Mouse (Mus musculus): ENCODE measurements at regions not wholly inside any gene's neighbourhood (a gene's known extent, or its start where the extent isn't known, plus 50 kb on each side); places are given as distances from the start of the nearest gene placed in this dataset.

GRCm38 (mm10) chr1:155041592-155041991, 57.8 kb downstream of the Ier5 start:
- no peak for ATAC-seq (ENCODE audit: low FRiP score, low read depth)
- WGBS = 68% methylated on average over 5 of the region's 5 CpGs
- Histone ChIP-seq H3K4me1 (0 out of 2 replicates have a peak, but pooled peaks cover 4% of the 10 kb centered on the region), H3K9ac (replicated peaks) (no peak overlapping the region), H3K4me3 (no peak overlapping the region), H3K4me2 (replicated peaks) (no peak overlapping the region), H3K27me3 (no peaks in the 10 kb centered on the region), H3K27ac (replicated peaks) (no peak overlapping the region), H3K36me3 (no peaks in the 10 kb centered on the region), H3K9me3 (no peaks in the 10 kb centered on the region)

- Histone ChIP-seq H3K27ac (replicated peaks) (no peak overlapping the region), H3K4me2 (replicated peaks) (no peak overlapping the region), H3K4me3 (no peak overlapping the region), H3K4me1 (0 out of 2 replicates have a peak, but pooled peaks cover 4% of the 10 kb centered on the region), H3K27me3 (no peaks in the 10 kb centered on the region), H3K9ac (replicated peaks) (no peak overlapping the region), H3K9me3 (no peaks in the 10 kb centered on the region), H3K36me3 (no peaks in the 10 kb centered on the region)
- WGBS = 85% methylated on average over 1 of the region's 1 CpGs
- ATAC-seq (ENCODE audit: low FRiP score, low read depth) = no peak
Observed at GRCm38 (mm10) chr1:155040939-155041371, 58.5 kb downstream of the Ier5 start.

- no peaks in the 10 kb centered on the region for H3K27me3 ChIP-seq
Observed at GRCm38 (mm10) chr1:155040086-155040726, 59.2 kb downstream of the Ier5 start.

GRCm38 (mm10) chr1:155038631-155039625, 60.5 kb downstream of the Ier5 start:
- 77% methylated on average over 11 of the region's 11 CpGs for WGBS
- H3K4me2 ChIP-seq (replicated peaks) = no peak overlapping the region
- H3K27me3 ChIP-seq = no peaks in the 10 kb centered on the region
- ATAC-seq (ENCODE audit: low FRiP score, low read depth) = no peak
- no peak overlapping the region for H3K4me3 ChIP-seq
- H3K9ac ChIP-seq (replicated peaks) = no peak overlapping the region
- no peaks in the 10 kb centered on the region for H3K9me3 ChIP-seq
- 0 out of 2 replicates have a peak, but pooled peaks cover 4% of the 10 kb centered on the region for H3K4me1 ChIP-seq
- H3K27ac ChIP-seq (replicated peaks) = no peak overlapping the region
- no peaks in the 10 kb centered on the region for H3K36me3 ChIP-seq

More at GRCm38 (mm10) chr1:155040086-155040726, 59.2 kb downstream of the Ier5 start:
- 64% methylated on average over 6 of the region's 9 CpGs for WGBS
- H3K4me1 ChIP-seq = 0 out of 2 replicates have a peak, but pooled peaks cover 4% of the 10 kb centered on the region
- no peak overlapping the region for H3K4me2 ChIP-seq (replicated peaks)
- H3K9ac ChIP-seq (replicated peaks) = no peak overlapping the region
- no peak overlapping the region for H3K4me3 ChIP-seq
- H3K27ac ChIP-seq (replicated peaks) = no peak overlapping the region
- ATAC-seq (ENCODE audit: low FRiP score, low read depth) = no peak
- no peaks in the 10 kb centered on the region for H3K9me3 ChIP-seq
- H3K36me3 ChIP-seq = no peaks in the 10 kb centered on the region

- Histone ChIP-seq H3K4me1 (0 out of 2 replicates have a peak, but pooled peaks cover 4% of the 10 kb centered on the region), H3K4me2 (replicated peaks) (no peak overlapping the region), H3K27me3 (no peaks in the 10 kb centered on the region), H3K4me3 (no peak overlapping the region), H3K27ac (replicated peaks) (no peak overlapping the region), H3K9ac (replicated peaks) (no peak overlapping the region), H3K9me3 (no peaks in the 10 kb centered on the region), H3K36me3 (no peaks in the 10 kb centered on the region)
- ATAC-seq (ENCODE audit: low FRiP score, low read depth) = no peak
- 88% methylated on average over 3 of the region's 3 CpGs for WGBS
Observed at GRCm38 (mm10) chr1:155037479-155037878, 62.0 kb downstream of the Ier5 start.

GRCm38 (mm10) chr1:155030908-155031307, 68.5 kb downstream of the Ier5 start:
- H3K4me3 ChIP-seq = no peak overlapping the region
- no peak for ATAC-seq (ENCODE audit: low FRiP score, low read depth)
- no peaks in the 10 kb centered on the region for H3K9me3 ChIP-seq
- no peak overlapping the region for H3K9ac ChIP-seq (replicated peaks)
- WGBS = 6% methylated on average over 9 of the region's 9 CpGs
- H3K4me2 ChIP-seq (replicated peaks) = no peak overlapping the region
- peaks cover 13% of the 10 kb centered on the region for H3K4me1 ChIP-seq
- no peaks in the 10 kb centered on the region for H3K36me3 ChIP-seq
- H3K27me3 ChIP-seq = peaks cover 29% of the 10 kb centered on the region
- H3K27ac ChIP-seq (replicated peaks) = no peak overlapping the region

GRCm38 (mm10) chr1:155029195-155029879, 70.1 kb downstream of the Ier5 start:
- no peak for ATAC-seq (ENCODE audit: low FRiP score, low read depth)
- no peak overlapping the region for H3K4me2 ChIP-seq (replicated peaks)
- H3K27me3 ChIP-seq = peaks cover 34% of the 10 kb centered on the region
- no peaks in the 10 kb centered on the region for H3K9me3 ChIP-seq
- peaks cover 13% of the 10 kb centered on the region for H3K4me1 ChIP-seq
- no peak overlapping the region for H3K4me3 ChIP-seq
- H3K9ac ChIP-seq (replicated peaks) = no peak overlapping the region
- H3K27ac ChIP-seq (replicated peaks) = no peak overlapping the region
- WGBS = 71% methylated on average over 17 of the region's 17 CpGs
- H3K36me3 ChIP-seq = no peaks in the 10 kb centered on the region

- Histone ChIP-seq H3K27me3 (peaks cover 34% of the 10 kb centered on the region), H3K4me2 (replicated peaks) (no peak overlapping the region), H3K4me1 (peaks cover 13% of the 10 kb centered on the region), H3K9ac (replicated peaks) (no peak overlapping the region), H3K9me3 (no peaks in the 10 kb centered on the region), H3K27ac (replicated peaks) (no peak overlapping the region), H3K4me3 (no peak overlapping the region), H3K36me3 (no peaks in the 10 kb centered on the region)
- ATAC-seq (ENCODE audit: low FRiP score, low read depth) = no peak
- WGBS = 54% methylated on average over 5 of the region's 5 CpGs
Observed at GRCm38 (mm10) chr1:155028735-155029134, 70.7 kb downstream of the Ier5 start.

GRCm38 (mm10) chr1:155028147-155028546, 71.3 kb downstream of the Ier5 start:
- Histone ChIP-seq H3K36me3 (no peaks in the 10 kb centered on the region), H3K4me2 (replicated peaks) (no peak overlapping the region), H3K9ac (replicated peaks) (no peak overlapping the region), H3K4me1 (peaks cover 13% of the 10 kb centered on the region), H3K27me3 (peaks cover 34% of the 10 kb centered on the region), H3K9me3 (no peaks in the 10 kb centered on the region), H3K4me3 (no peak overlapping the region), H3K27ac (replicated peaks) (no peak overlapping the region)
- ATAC-seq (ENCODE audit: low FRiP score, low read depth) = no peak
- WGBS = 83% methylated on average over 6 of the region's 6 CpGs

GRCm38 (mm10) chr1:155027583-155027982, 71.9 kb downstream of the Ier5 start:
- peaks cover 34% of the 10 kb centered on the region for H3K27me3 ChIP-seq
- H3K36me3 ChIP-seq = no peaks in the 10 kb centered on the region
- no peak overlapping the region for H3K27ac ChIP-seq (replicated peaks)
- H3K4me2 ChIP-seq (replicated peaks) = no peak overlapping the region
- no peak overlapping the region for H3K4me3 ChIP-seq
- H3K9me3 ChIP-seq = no peaks in the 10 kb centered on the region
- no peak overlapping the region for H3K9ac ChIP-seq (replicated peaks)
- 49% methylated on average over 6 of the region's 8 CpGs for WGBS
- no peak for ATAC-seq (ENCODE audit: low FRiP score, low read depth)
- H3K4me1 ChIP-seq = peaks cover 13% of the 10 kb centered on the region

- Histone ChIP-seq H3K36me3 (no peaks in the 10 kb centered on the region), H3K4me3 (no peak overlapping the region), H3K4me1 (peaks cover 8% of the 10 kb centered on the region), H3K9me3 (no peaks in the 10 kb centered on the region), H3K9ac (replicated peaks) (no peak overlapping the region), H3K27ac (replicated peaks) (peak overlapping the region; percentile 22; the same call in 1 of the 2 replicates), H3K27me3 (peaks cover 26% of the 10 kb centered on the region), H3K4me2 (replicated peaks) (no peak overlapping the region)
- WGBS = 9% methylated on average over 5 of the region's 5 CpGs
- ATAC-seq (ENCODE audit: low FRiP score, low read depth) = peak; percentile 50
Observed at GRCm38 (mm10) chr1:155025862-155026478, 73.5 kb downstream of the Ier5 start.
